8 mouse cellular contexts compared by ENCODE assay signal in the genomic region with DNA sequence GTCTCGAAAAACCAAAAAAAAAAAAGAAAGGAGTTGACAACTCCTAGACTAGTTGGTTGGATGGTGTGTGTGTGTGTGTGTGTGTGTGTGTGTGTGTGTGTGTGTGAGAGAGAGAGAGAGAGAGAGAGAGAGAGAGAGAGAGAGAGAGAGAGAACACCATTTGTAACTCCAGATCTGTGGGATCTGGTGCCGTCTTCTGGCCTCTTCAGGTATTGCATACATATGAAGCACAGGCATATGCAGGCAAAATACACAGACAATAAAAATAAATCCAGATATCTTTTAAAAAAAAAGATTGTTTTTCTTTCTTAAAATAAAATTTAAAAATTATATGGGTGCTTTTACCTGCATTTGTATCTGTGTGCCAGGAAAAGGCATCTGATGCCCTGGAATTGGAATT. TPM values are rescaled to one million over a fixed set of nuclear protein-coding genes. Genes with fewer than 3 reads are reported as not detected.
DNase-seq lines count a peak whose midpoint lies in the region; ATAC-seq and TF ChIP-seq lines count a peak whose summit lies in the region.

No protein-coding gene starts in this region.

- ATAC-seq in forebrain, postnatal 0 days, result no peak; the same call in 1 of the 2 replicates
- no peak for ATAC-seq in forebrain, embryonic 12.5 days (ENCODE audit: low FRiP score)
- no peak for ATAC-seq in midbrain, embryonic 14.5 days (ENCODE audit: low FRiP score, low TSS enrichment)
- ATAC-seq in midbrain, embryonic 11.5 days (ENCODE audit: low FRiP score), result no peak
- peak; percentile 70; the same call in 1 of the 2 replicates for ATAC-seq in megakaryocyte-erythroid progenitor cell, adult 5-6 weeks (replicated peaks; ENCODE audit: low FRiP score, low TSS enrichment, poor library complexity, severe bottlenecking)
- no peak for ATAC-seq in forebrain, embryonic 15.5 days (replicated peaks)

- TF ChIP-seq CTCF in forebrain, postnatal 0 days (IDR thresholded peaks at IDR 0.05; ENCODE audit: low read depth), result peak; percentile 64
- peak; percentile 11; the same call in 1 of the 2 replicates for TF ChIP-seq CTCF in cortical plate, adult 2 months (IDR thresholded peaks at IDR 0.05; ENCODE audit: extremely low read depth, insufficient read depth, low read length)

- no peaks in the 10 kb centered on the region for H3K36me3 ChIP-seq in forebrain, postnatal 0 days (ENCODE audit: insufficient read depth)
- no peaks in the 10 kb centered on the region for H3K36me3 ChIP-seq in forebrain, embryonic 12.5 days (replicated peaks)
- H3K36me3 ChIP-seq in midbrain, embryonic 14.5 days (ENCODE audit: control insufficient read depth, insufficient read depth, low read length), result no peaks in the 10 kb centered on the region
- no peaks in the 10 kb centered on the region for H3K36me3 ChIP-seq in midbrain, embryonic 11.5 days (ENCODE audit: control insufficient read depth, insufficient read depth, low read length)
- no peaks in the 10 kb centered on the region for H3K36me3 ChIP-seq in forebrain, embryonic 15.5 days

- DNase-seq in forebrain, postnatal 0 days, result no peak
- peak; percentile 14 for DNase-seq in midbrain, embryonic 14.5 days
- no peak for DNase-seq in midbrain, embryonic 11.5 days (ENCODE audit: low spot score, missing footprints)
- DNase-seq in urinary bladder, postnatal 36 days (ENCODE audit: low spot score in 2 of 2), result no peak

- no peak for TF ChIP-seq POLR2A in cortical plate, adult 2 months (IDR thresholded peaks at IDR 0.05; ENCODE audit: extremely low read depth, insufficient read depth, low read length)

- no peak overlapping the region for H3K4me3 ChIP-seq in forebrain, postnatal 0 days (ENCODE audit: low read depth, low read length)
- no peak overlapping the region for H3K4me3 ChIP-seq in forebrain, embryonic 12.5 days (replicated peaks)
- H3K4me3 ChIP-seq in midbrain, embryonic 14.5 days (replicated peaks; ENCODE audit: low read depth, low read length), result no peak overlapping the region
- H3K4me3 ChIP-seq in midbrain, embryonic 11.5 days (ENCODE audit: low read depth, low read length), result no peak overlapping the region
- no peak overlapping the region for H3K4me3 ChIP-seq in cortical plate, adult 2 months (ENCODE audit: insufficient read depth, low read length)
- H3K4me3 ChIP-seq in forebrain, embryonic 15.5 days, result no peak overlapping the region

- no peaks in the 10 kb centered on the region for H3K9me3 ChIP-seq in forebrain, postnatal 0 days (ENCODE audit: low read length)
- no peaks in the 10 kb centered on the region for H3K9me3 ChIP-seq in forebrain, embryonic 12.5 days
- H3K9me3 ChIP-seq in midbrain, embryonic 14.5 days (ENCODE audit: control insufficient read depth, low read length), result no peaks in the 10 kb centered on the region
- H3K9me3 ChIP-seq in midbrain, embryonic 11.5 days (ENCODE audit: control insufficient read depth, low read length), result no peaks in the 10 kb centered on the region
- H3K9me3 ChIP-seq in forebrain, embryonic 15.5 days, result no peaks in the 10 kb centered on the region

- 55% methylated on average over 2 of the region's 2 CpGs for WGBS in forebrain, postnatal 0 days
- 55% methylated on average over 2 of the region's 2 CpGs for WGBS in forebrain, embryonic 12.5 days
- 56% methylated on average over 2 of the region's 2 CpGs for WGBS in midbrain, embryonic 14.5 days
- 74% methylated on average over 2 of the region's 2 CpGs for WGBS in midbrain, embryonic 11.5 days
- 52% methylated on average over 2 of the region's 2 CpGs for WGBS in forebrain, embryonic 15.5 days

- H3K4me1 ChIP-seq in forebrain, postnatal 0 days (ENCODE audit: insufficient read depth), result no peaks in the 10 kb centered on the region
- H3K4me1 ChIP-seq in forebrain, embryonic 12.5 days, result no peaks in the 10 kb centered on the region
- no peaks in the 10 kb centered on the region for H3K4me1 ChIP-seq in midbrain, embryonic 14.5 days (ENCODE audit: control insufficient read depth, insufficient read depth, low read length)
- no peaks in the 10 kb centered on the region for H3K4me1 ChIP-seq in midbrain, embryonic 11.5 days (ENCODE audit: control insufficient read depth, insufficient read depth, low read length)
- peaks cover 10% of the 10 kb centered on the region for H3K4me1 ChIP-seq in cortical plate, adult 2 months (ENCODE audit: control insufficient read depth, insufficient read depth, low read length)
- H3K4me1 ChIP-seq in forebrain, embryonic 15.5 days, result peaks cover 5% of the 10 kb centered on the region; the same call in 1 of the 2 replicates

- no peak overlapping the region for H3K4me2 ChIP-seq in forebrain, postnatal 0 days (ENCODE audit: low read depth)
- no peak overlapping the region for H3K4me2 ChIP-seq in forebrain, embryonic 12.5 days
- no peak overlapping the region for H3K4me2 ChIP-seq in midbrain, embryonic 14.5 days (ENCODE audit: low read length)
- H3K4me2 ChIP-seq in midbrain, embryonic 11.5 days, result no peak overlapping the region
- no peak overlapping the region for H3K4me2 ChIP-seq in forebrain, embryonic 15.5 days (replicated peaks)

- H3K9ac ChIP-seq in forebrain, postnatal 0 days, result no peak overlapping the region
- no peak overlapping the region for H3K9ac ChIP-seq in forebrain, embryonic 12.5 days
- no peak overlapping the region for H3K9ac ChIP-seq in midbrain, embryonic 14.5 days (replicated peaks; ENCODE audit: low read length)
- H3K9ac ChIP-seq in midbrain, embryonic 11.5 days (ENCODE audit: low read length), result no peak overlapping the region
- no peak overlapping the region for H3K9ac ChIP-seq in forebrain, embryonic 15.5 days (replicated peaks)

- H3K27ac ChIP-seq in forebrain, postnatal 0 days (ENCODE audit: low read depth, low read length), result no peak overlapping the region
- H3K27ac ChIP-seq in forebrain, embryonic 12.5 days, result no peak overlapping the region
- no peak overlapping the region for H3K27ac ChIP-seq in midbrain, embryonic 14.5 days (replicated peaks; ENCODE audit: low read depth, low read length)
- H3K27ac ChIP-seq in midbrain, embryonic 11.5 days (ENCODE audit: low read depth, low read length), result no peak overlapping the region
- H3K27ac ChIP-seq in cortical plate, adult 2 months (ENCODE audit: insufficient read depth, low read length), result no peak overlapping the region
- no peak overlapping the region for H3K27ac ChIP-seq in forebrain, embryonic 15.5 days (replicated peaks)

- no peaks in the 10 kb centered on the region for H3K27me3 ChIP-seq in forebrain, postnatal 0 days (ENCODE audit: insufficient read depth, low read length)
- no peaks in the 10 kb centered on the region for H3K27me3 ChIP-seq in forebrain, embryonic 12.5 days
- no peaks in the 10 kb centered on the region for H3K27me3 ChIP-seq in midbrain, embryonic 14.5 days (ENCODE audit: control insufficient read depth, insufficient read depth, low read length)
- H3K27me3 ChIP-seq in midbrain, embryonic 11.5 days (ENCODE audit: control insufficient read depth, insufficient read depth, low read length), result no peaks in the 10 kb centered on the region
- no peaks in the 10 kb centered on the region for H3K27me3 ChIP-seq in forebrain, embryonic 15.5 days

RNA-seq across cellular contexts. Expression of gene Tmem38a, which starts 18.3 kb away (rescaled TPM):
- 40.2 and 46.0 TPM in 2 replicates for total RNA-seq in forebrain, postnatal 0 days (2014; rRNA removed)
- polyA plus RNA-seq in forebrain, postnatal 0 days (2015; fragmentation: Nextera tagmentation; extraction: Ambion mirVana), result 26.3 and 37.8 TPM in 2 replicates
- polyA plus RNA-seq in forebrain, embryonic 12.5 days (2016; fragmentation: Nextera tagmentation; extraction: Ambion mirVana), result 10.8 and 12.4 TPM in 2 replicates
- polyA plus RNA-seq in midbrain, embryonic 14.5 days (2014; fragmentation: Nextera tagmentation; extraction: Ambion mirVana), result 21.1 and 21.5 TPM in 2 replicates
- 9.1 and 11.4 TPM in 2 replicates for polyA plus RNA-seq in midbrain, embryonic 11.5 days (2014; fragmentation: Nextera tagmentation; extraction: Ambion mirVana)
- 171 and 175 TPM in 2 replicates for polyA plus RNA-seq in cortical plate, adult 2 months (2012; rRNA removed)
- total RNA-seq in megakaryocyte-erythroid progenitor cell, adult 5-6 weeks (2014; fragmentation: Nextera tagmentation), result not detected in 2 replicates
- total RNA-seq in megakaryocyte-erythroid progenitor cell, adult 5-6 weeks (2017), result not detected in 2 replicates
- polyA plus RNA-seq in forebrain, embryonic 15.5 days (2015; fragmentation: Nextera tagmentation; extraction: Ambion mirVana), result 17.7 and 17.8 TPM in 2 replicates

RNA-seq across cellular contexts. Expression of gene Smim7, which starts 19.3 kb away (rescaled TPM):
- 115 and 117 TPM in 2 replicates for total RNA-seq in forebrain, postnatal 0 days (2014; rRNA removed)
- polyA plus RNA-seq in forebrain, postnatal 0 days (2015; fragmentation: Nextera tagmentation; extraction: Ambion mirVana), result 151 and 163 TPM in 2 replicates
- polyA plus RNA-seq in forebrain, embryonic 12.5 days (2016; fragmentation: Nextera tagmentation; extraction: Ambion mirVana), result 108 and 123 TPM in 2 replicates
- polyA plus RNA-seq in midbrain, embryonic 14.5 days (2014; fragmentation: Nextera tagmentation; extraction: Ambion mirVana), result 142 and 150 TPM in 2 replicates
- 117 and 121 TPM in 2 replicates for polyA plus RNA-seq in midbrain, embryonic 11.5 days (2014; fragmentation: Nextera tagmentation; extraction: Ambion mirVana)
- polyA plus RNA-seq in cortical plate, adult 2 months (2012; rRNA removed), result 88.6 and 89.2 TPM in 2 replicates
- 23.2 and 30.0 TPM in 2 replicates for total RNA-seq in megakaryocyte-erythroid progenitor cell, adult 5-6 weeks (2014; fragmentation: Nextera tagmentation)
- total RNA-seq in megakaryocyte-erythroid progenitor cell, adult 5-6 weeks (2017), result 40.7 and 71.8 TPM in 2 replicates
- 127 and 128 TPM in 2 replicates for polyA plus RNA-seq in forebrain, embryonic 15.5 days (2015; fragmentation: Nextera tagmentation; extraction: Ambion mirVana)

RNA-seq across cellular contexts. Expression of gene Med26, which starts 42.1 kb away (rescaled TPM):
- 10.9 and 14.2 TPM in 2 replicates for total RNA-seq in forebrain, postnatal 0 days (2014; rRNA removed)
- 17.7 and 18.6 TPM in 2 replicates for polyA plus RNA-seq in forebrain, postnatal 0 days (2015; fragmentation: Nextera tagmentation; extraction: Ambion mirVana)
- polyA plus RNA-seq in forebrain, embryonic 12.5 days (2016; fragmentation: Nextera tagmentation; extraction: Ambion mirVana), result 20.2 and 20.8 TPM in 2 replicates
- 14.3 and 16.4 TPM in 2 replicates for polyA plus RNA-seq in midbrain, embryonic 14.5 days (2014; fragmentation: Nextera tagmentation; extraction: Ambion mirVana)
- polyA plus RNA-seq in midbrain, embryonic 11.5 days (2014; fragmentation: Nextera tagmentation; extraction: Ambion mirVana), result 11.0 and 13.6 TPM in 2 replicates
- polyA plus RNA-seq in cortical plate, adult 2 months (2012; rRNA removed), result 7.7 and 8.3 TPM in 2 replicates
- 14.6 and 15.2 TPM in 2 replicates for total RNA-seq in megakaryocyte-erythroid progenitor cell, adult 5-6 weeks (2014; fragmentation: Nextera tagmentation)
- 8.9 and 10.1 TPM in 2 replicates for total RNA-seq in megakaryocyte-erythroid progenitor cell, adult 5-6 weeks (2017)
- 18.2 and 19.9 TPM in 2 replicates for polyA plus RNA-seq in forebrain, embryonic 15.5 days (2015; fragmentation: Nextera tagmentation; extraction: Ambion mirVana)

RNA-seq across cellular contexts. Expression of gene Nwd1, which starts 56.3 kb away (rescaled TPM):
- total RNA-seq in forebrain, postnatal 0 days (2014; rRNA removed), result 24.4 and 25.5 TPM in 2 replicates
- polyA plus RNA-seq in forebrain, postnatal 0 days (2015; fragmentation: Nextera tagmentation; extraction: Ambion mirVana), result 1.1 and 1.9 TPM in 2 replicates
- 0.29 and 0.81 TPM in 2 replicates for polyA plus RNA-seq in forebrain, embryonic 12.5 days (2016; fragmentation: Nextera tagmentation; extraction: Ambion mirVana)
- 1.00 and 1.1 TPM in 2 replicates for polyA plus RNA-seq in midbrain, embryonic 14.5 days (2014; fragmentation: Nextera tagmentation; extraction: Ambion mirVana)
- polyA plus RNA-seq in midbrain, embryonic 11.5 days (2014; fragmentation: Nextera tagmentation; extraction: Ambion mirVana), result 0.03 and 0.07 TPM in 2 replicates
- 17.7 and 19.2 TPM in 2 replicates for polyA plus RNA-seq in cortical plate, adult 2 months (2012; rRNA removed)
- total RNA-seq in megakaryocyte-erythroid progenitor cell, adult 5-6 weeks (2014; fragmentation: Nextera tagmentation), result 4.4 and 6.1 TPM in 2 replicates
- total RNA-seq in megakaryocyte-erythroid progenitor cell, adult 5-6 weeks (2017), result 1.9 and 5.8 TPM in 2 replicates
- 1.6 and 2.1 TPM in 2 replicates for polyA plus RNA-seq in forebrain, embryonic 15.5 days (2015; fragmentation: Nextera tagmentation; extraction: Ambion mirVana)
